Mouse (Mus musculus) stomach, adult 2 months (tissue): ENCODE measurements around the gene Gm6588. TPM values are rescaled to one million over a fixed set of nuclear protein-coding genes. Genes with fewer than 3 reads are reported as not detected.

Experiments used
- polyA plus RNA-seq: library from polyadenylated mRNA; depleted of rRNA; stranded (reverse); fragments of >200 nt; gene quantifications from 2 replicates; pipeline ENCODE4 v1.2.3, GENCODE M21; 2012; rRNA removed

The Gm6588 gene
- polyA plus RNA-seq = not detected in 2 replicates

GRCm38 (mm10) chr5:112448747-112449440 is at the start of gene Gm6588:
Gm6588 (plus strand) TSS chr5:112449426.

Other genes with a start within 250 kb of the Gm6588 start
- gene Cryba4, start 196.9 kb upstream of the Gm6588 start, polyA plus RNA-seq = 0.14 and 0.41 TPM in 2 replicates
- gene Crybb1, start 193.6 kb upstream of the Gm6588 start, polyA plus RNA-seq = 0.23 TPM in 1 of 2 replicates, not detected in the other
- gene Tpst2, start 172.7 kb upstream of the Gm6588 start, polyA plus RNA-seq = 13.9 and 20.8 TPM in 2 replicates
- 13.6 and 14.5 TPM in 2 replicates for gene Tfip11, start 123.1 kb upstream of the Gm6588 start, polyA plus RNA-seq
- gene Srrd, start 106.4 kb upstream of the Gm6588 start, polyA plus RNA-seq = 17.3 and 20.5 TPM in 2 replicates
- gene Hps4, start 106.3 kb upstream of the Gm6588 start, polyA plus RNA-seq = 21.6 and 30.6 TPM in 2 replicates
- gene Gm6583, start 93.4 kb upstream of the Gm6588 start, polyA plus RNA-seq = not detected in 2 replicates
- 1.3 and 1.4 TPM in 2 replicates for gene Asphd2, start 54.6 kb upstream of the Gm6588 start, polyA plus RNA-seq
- gene Sez6l, start 127.8 kb downstream of the Gm6588 start, polyA plus RNA-seq = 0.28 and 0.30 TPM in 2 replicates